38 mouse cellular contexts compared by ENCODE assay signal in genomic region chr10:127413585-127413984, GRCm38 (mm10). TPM values are rescaled to one million over a fixed set of nuclear protein-coding genes. Genes with fewer than 3 reads are reported as not detected.
"Had no signal": no experiment of that assay in that cellular context is flagged by ENCODE, and none has a peak within 500 bp of the region (broad histone marks: within the 10 kb centered on the region; RNA-seq: fewer than 3 reads in every experiment).

No protein-coding gene starts in this region.

- H3K27ac ChIP-seq: embryonic facial prominence, embryonic 10.5 days; embryonic facial prominence, embryonic 12.5 days; embryonic facial prominence, embryonic 13.5 days; embryonic facial prominence, embryonic 15.5 days; forebrain, embryonic 10.5 days; forebrain, embryonic 12.5 days; forebrain, embryonic 13.5 days; forebrain, embryonic 15.5 days; gastrocnemius, adult 2 months had no signal

- ATAC-seq: forebrain, embryonic 13.5 days; forebrain, embryonic 14.5 days; forebrain, embryonic 15.5 days; forebrain, embryonic 16.5 days; forebrain, postnatal 0 days had no signal

- H3K27me3 ChIP-seq: embryonic facial prominence, embryonic 12.5 days; embryonic facial prominence, embryonic 13.5 days; embryonic facial prominence, embryonic 15.5 days; forebrain, embryonic 12.5 days; forebrain, embryonic 13.5 days; forebrain, embryonic 15.5 days had no signal

- H3K9ac ChIP-seq: embryonic facial prominence, embryonic 12.5 days; embryonic facial prominence, embryonic 13.5 days; embryonic facial prominence, embryonic 15.5 days; forebrain, embryonic 12.5 days; forebrain, embryonic 13.5 days; forebrain, embryonic 15.5 days; forebrain, postnatal 0 days had no signal

- DNase-seq: cerebellum, adult 18-20 months; cerebellum, adult 2 months; cerebellum, adult 8-10 months; cerebellum, adult 9-10 months; cerebellum, adult 9-11 months; cerebellum, postnatal 10 days; cerebellum, postnatal 14 days; cerebellum, postnatal 25 days; cerebellum, postnatal 36 days; embryo, embryonic 11 days; forebrain, postnatal 0 days; gastrocnemius, adult 2 months; gastrocnemius, postnatal 10 days; gastrocnemius, postnatal 14 days; gastrocnemius, postnatal 25 days; gastrocnemius, postnatal 36 days; heart, adult 18-20 months had no signal

- H3K4me3 ChIP-seq: embryonic facial prominence, embryonic 10.5 days; embryonic facial prominence, embryonic 12.5 days; embryonic facial prominence, embryonic 13.5 days; embryonic facial prominence, embryonic 15.5 days; erythroblast, embryonic 14.5 days; forebrain, embryonic 10.5 days; forebrain, embryonic 12.5 days; forebrain, embryonic 13.5 days; forebrain, embryonic 15.5 days; gastrocnemius, adult 2 months had no signal

- H3K4me2 ChIP-seq: embryonic facial prominence, embryonic 12.5 days; embryonic facial prominence, embryonic 13.5 days; embryonic facial prominence, embryonic 15.5 days; forebrain, embryonic 12.5 days; forebrain, embryonic 13.5 days; forebrain, embryonic 15.5 days had no signal

- H3K36me3 ChIP-seq: forebrain, embryonic 15.5 days had no signal

- H3K9me3 ChIP-seq: embryonic facial prominence, embryonic 10.5 days; embryonic facial prominence, embryonic 12.5 days; embryonic facial prominence, embryonic 13.5 days; embryonic facial prominence, embryonic 15.5 days; forebrain, embryonic 10.5 days; forebrain, embryonic 12.5 days; forebrain, embryonic 13.5 days; forebrain, embryonic 15.5 days had no signal

- H3K4me1 ChIP-seq: embryonic facial prominence, embryonic 12.5 days; embryonic facial prominence, embryonic 13.5 days; embryonic facial prominence, embryonic 15.5 days; forebrain, embryonic 12.5 days had no signal

RNA-seq across cellular contexts. Expression of gene Inhbc, which starts 43.4 kb away (rescaled TPM):
- total RNA-seq: common myeloid progenitor, adult 5-6 weeks; forebrain, postnatal 0 days; gastrocnemius, adult 18-20 months; gastrocnemius, adult 2 months; gastrocnemius, adult 8-10 months; gastrocnemius, postnatal 10 days; gastrocnemius, postnatal 14 days; gastrocnemius, postnatal 25 days; gastrocnemius, postnatal 36 days; granulocyte monocyte progenitor cell, adult 5-6 weeks; heart, adult 18-20 months had no signal
- polyA plus RNA-seq: cerebellum, adult 2 months; cortical plate, adult 2 months; embryonic facial prominence, embryonic 11.5 days; embryonic facial prominence, embryonic 13.5 days; embryonic facial prominence, embryonic 14.5 days; embryonic facial prominence, embryonic 15.5 days; erythroblast, embryonic 14.5 days; forebrain, embryonic 10.5 days; forebrain, embryonic 11.5 days; forebrain, embryonic 12.5 days; forebrain, embryonic 13.5 days; forebrain, embryonic 14.5 days; forebrain, embryonic 15.5 days; forebrain, embryonic 16.5 days; forebrain, postnatal 0 days; frontal cortex, adult 2 months; gonadal fat pad, adult 2 months had no signal

RNA-seq across cellular contexts. Expression of gene Inhbe, which starts 59.4 kb away (rescaled TPM):
- total RNA-seq: common myeloid progenitor, adult 5-6 weeks; forebrain, postnatal 0 days; gastrocnemius, adult 18-20 months; gastrocnemius, adult 2 months; gastrocnemius, adult 8-10 months; gastrocnemius, postnatal 10 days; gastrocnemius, postnatal 14 days; gastrocnemius, postnatal 25 days; gastrocnemius, postnatal 36 days; granulocyte monocyte progenitor cell, adult 5-6 weeks; heart, adult 18-20 months had no signal
- polyA plus RNA-seq: cerebellum, adult 2 months; embryonic facial prominence, embryonic 10.5 days; embryonic facial prominence, embryonic 11.5 days; embryonic facial prominence, embryonic 14.5 days; erythroblast, embryonic 14.5 days; forebrain, embryonic 10.5 days; forebrain, embryonic 12.5 days; forebrain, embryonic 14.5 days; forebrain, embryonic 15.5 days; forebrain, embryonic 16.5 days; forebrain, postnatal 0 days had no signal
